Mouse (Mus musculus) cerebral cortex, adult 2 months (tissue): ENCODE data around the gene Dnajc7.

ENCODE experiments used
- WGBS: fragments of 180-500 bp; shearing (Covaris S2); methylation state at CpG from one replicate; pipeline ENCODE4 v1.1.7; 2018; 5-methylcytosine and 5-hydroxymethylcytosine counted together

Gene Dnajc7

GRCm38 (mm10) chr11:100619982-100620381, at the start of gene Dnajc7:
Gene Dnajc7 (minus strand): TSS chr11:100620168.
- WGBS: 3% methylated on average over 11 of the region's 11 CpGs

GRCm38 (mm10) chr11:100659806-100660205, 39.8 kb upstream of the Dnajc7 start:
- 81% methylated on average over 10 of the region's 10 CpGs for WGBS

- 14% methylated on average over 6 of the region's 6 CpGs for WGBS
Measured at GRCm38 (mm10) chr11:100656458-100656857, 36.5 kb upstream of the Dnajc7 start.

- 58% methylated on average over 3 of the region's 3 CpGs for WGBS
Measured at GRCm38 (mm10) chr11:100655589-100655988, 35.6 kb upstream of the Dnajc7 start.

GRCm38 (mm10) chr11:100651748-100652147, 31.8 kb upstream of the Dnajc7 start:
- 40% methylated on average over 3 of the region's 3 CpGs for WGBS

- 20% methylated on average over 8 of the region's 8 CpGs for WGBS
Measured at GRCm38 (mm10) chr11:100651205-100651604, 31.2 kb upstream of the Dnajc7 start.

GRCm38 (mm10) chr11:100648405-100648804, 28.4 kb upstream of the Dnajc7 start:
- 88% methylated on average over 8 of the region's 8 CpGs for WGBS

- WGBS: 19% methylated on average over 1 of the region's 1 CpGs
Measured at GRCm38 (mm10) chr11:100646265-100646664, 26.3 kb upstream of the Dnajc7 start.

GRCm38 (mm10) chr11:100643612-100644575, 23.9 kb upstream of the Dnajc7 start:
- 64% methylated on average over 15 of the region's 15 CpGs for WGBS

- WGBS: 6% methylated on average over 52 of the region's 52 CpGs
Measured at GRCm38 (mm10) chr11:100640159-100640906, 20.4 kb upstream of the Dnajc7 start.

- WGBS: 85% methylated on average over 7 of the region's 7 CpGs
Measured at GRCm38 (mm10) chr11:100634530-100634929, 14.6 kb upstream of the Dnajc7 start.

GRCm38 (mm10) chr11:100628862-100629352, 8.9 kb upstream of the Dnajc7 start:
- WGBS: 35% methylated on average over 13 of the region's 13 CpGs

GRCm38 (mm10) chr11:100628056-100628455, 8.1 kb upstream of the Dnajc7 start:
- 86% methylated on average over 5 of the region's 5 CpGs for WGBS

- 29% methylated on average over 9 of the region's 9 CpGs for WGBS
Measured at GRCm38 (mm10) chr11:100626701-100627195, 6.8 kb upstream of the Dnajc7 start.

- WGBS: 92% methylated on average over 23 of the region's 23 CpGs
Measured at GRCm38 (mm10) chr11:100625754-100626700, 6.1 kb upstream of the Dnajc7 start.

GRCm38 (mm10) chr11:100623867-100624266, 3.9 kb upstream of the Dnajc7 start:
- WGBS: 47% methylated on average over 5 of the region's 5 CpGs

GRCm38 (mm10) chr11:100622714-100623113, 2.7 kb upstream of the Dnajc7 start:
- under 1% methylated on average over 24 of the region's 24 CpGs for WGBS

GRCm38 (mm10) chr11:100619485-100619975, 438 bp downstream of the Dnajc7 start:
- under 1% methylated on average over 40 of the region's 40 CpGs for WGBS

GRCm38 (mm10) chr11:100618761-100619484, 1.0 kb downstream of the Dnajc7 start, which contains the start of gene Nkiras2:
Gene Nkiras2 (plus strand): TSS chr11:100619244.
- 2% methylated on average over 36 of the region's 36 CpGs for WGBS

- 73% methylated on average over 4 of the region's 4 CpGs for WGBS
Measured at GRCm38 (mm10) chr11:100617480-100617879, 2.5 kb downstream of the Dnajc7 start.
